Mouse (Mus musculus): Measurements from ENCODE around the gene Lsm14a. TPM values are rescaled to one million over a fixed set of nuclear protein-coding genes. Genes with fewer than 3 reads are reported as not detected.

The Lsm14a gene
- polyA plus RNA-seq, 1 experiment from 2014 or later = 40.0 TPM

DNA sequence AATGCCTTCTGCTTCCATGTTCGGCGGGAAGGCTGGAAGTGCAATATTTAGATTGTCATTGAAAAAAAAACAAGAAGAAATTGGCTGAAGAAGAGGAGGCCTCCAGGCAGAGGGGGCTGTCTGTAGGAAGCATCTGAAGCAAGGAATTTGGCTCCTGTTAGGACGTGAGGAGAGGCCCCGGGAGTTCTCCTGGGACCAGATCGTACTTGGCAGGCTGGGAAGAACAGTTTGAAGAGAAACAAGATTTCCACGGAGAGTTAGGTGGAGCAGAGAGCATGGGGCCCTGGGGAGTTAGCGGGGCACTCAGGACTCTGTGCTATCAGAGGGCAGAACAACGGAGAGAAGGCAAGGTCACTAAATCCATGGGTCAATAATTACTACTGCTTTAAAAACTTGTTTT is 69.8 kb downstream of the Lsm14a start:
- WGBS = 52% methylated on average over 8 of the region's 8 CpGs
- H3K9ac ChIP-seq (ENCODE audit: low read length) = no peak overlapping the region
- H3K27me3 ChIP-seq (ENCODE audit: control insufficient read depth, insufficient read depth, low read length) = no peaks in the 10 kb centered on the region
- H3K36me3 ChIP-seq (ENCODE audit: control insufficient read depth, insufficient read depth, low read length) = no peaks in the 10 kb centered on the region
- no peak overlapping the region for H3K4me3 ChIP-seq (ENCODE audit: control insufficient read depth in 1 of 2, insufficient read depth in 1 of 2, low read depth in 1 of 2, low read length in 2 of 2)
- ATAC-seq (ENCODE audit: insufficient number of reproducible peaks, insufficient read depth, low FRiP score, low read depth) = no peak
- peaks cover 4% of the 10 kb centered on the region; the same call in 1 of the 2 replicates for H3K9me3 ChIP-seq (ENCODE audit: control insufficient read depth, low read length)
- peaks cover 4 to 5% of the 10 kb centered on the region in 2 experiments; a peak in 3 of 4 replicates for H3K4me1 ChIP-seq (ENCODE audit: control insufficient read depth in 2 of 2, insufficient read depth in 2 of 2, low read length in 2 of 2)
- H3K4me2 ChIP-seq (ENCODE audit: low read length) = no peak overlapping the region
- no peak overlapping the region for H3K27ac ChIP-seq (replicated peaks in 1 of 2; ENCODE audit: control insufficient read depth in 1 of 2, insufficient read depth in 1 of 2, low read depth in 2 of 2, low read length in 2 of 2)

GRCm38 (mm10) chr7:34321958-34322357 is 71.2 kb downstream of the Lsm14a start:
- Histone ChIP-seq H3K4me3 (ENCODE audit: control insufficient read depth in 1 of 2, insufficient read depth in 1 of 2, low read depth in 1 of 2, low read length in 2 of 2) (no peak overlapping the region), H3K36me3 (ENCODE audit: control insufficient read depth, insufficient read depth, low read length) (no peaks in the 10 kb centered on the region), H3K27ac (replicated peaks in 1 of 2; ENCODE audit: control insufficient read depth in 1 of 2, insufficient read depth in 1 of 2, low read depth in 2 of 2, low read length in 2 of 2) (no peak overlapping the region), H3K4me2 (ENCODE audit: low read length) (no peak overlapping the region), H3K4me1 (ENCODE audit: control insufficient read depth in 2 of 2, insufficient read depth in 2 of 2, low read length in 2 of 2) (peaks cover 9 to 11% of the 10 kb centered on the region in 2 experiments; a peak in 3 of 4 replicates), H3K9ac (ENCODE audit: low read length) (no peak overlapping the region), H3K9me3 (ENCODE audit: control insufficient read depth, low read length) (peaks cover 4% of the 10 kb centered on the region; the same call in 1 of the 2 replicates), H3K27me3 (ENCODE audit: control insufficient read depth, insufficient read depth, low read length) (no peaks in the 10 kb centered on the region)
- no peak for ATAC-seq (ENCODE audit: insufficient number of reproducible peaks, insufficient read depth, low FRiP score, low read depth)
- WGBS = 45% methylated on average over 4 of the region's 4 CpGs

GRCm38 (mm10) chr7:34321119-34321518 is 72.0 kb downstream of the Lsm14a start:
- Histone ChIP-seq H3K27ac (replicated peaks in 1 of 2; ENCODE audit: control insufficient read depth in 1 of 2, insufficient read depth in 1 of 2, low read depth in 2 of 2, low read length in 2 of 2) (no peak overlapping the region), H3K4me1 (ENCODE audit: control insufficient read depth in 2 of 2, insufficient read depth in 2 of 2, low read length in 2 of 2) (peaks cover 9 to 11% of the 10 kb centered on the region in 2 experiments; a peak in 3 of 4 replicates), H3K9ac (ENCODE audit: low read length) (no peak overlapping the region), H3K9me3 (ENCODE audit: control insufficient read depth, low read length) (peaks cover 4% of the 10 kb centered on the region; the same call in 1 of the 2 replicates), H3K4me2 (ENCODE audit: low read length) (no peak overlapping the region), H3K36me3 (ENCODE audit: control insufficient read depth, insufficient read depth, low read length) (no peaks in the 10 kb centered on the region), H3K4me3 (ENCODE audit: control insufficient read depth in 1 of 2, insufficient read depth in 1 of 2, low read depth in 1 of 2, low read length in 2 of 2) (no peak overlapping the region), H3K27me3 (ENCODE audit: control insufficient read depth, insufficient read depth, low read length) (no peaks in the 10 kb centered on the region)
- WGBS = 78% methylated on average over 5 of the region's 5 CpGs
- no peak for ATAC-seq (ENCODE audit: insufficient number of reproducible peaks, insufficient read depth, low FRiP score, low read depth)

DNA sequence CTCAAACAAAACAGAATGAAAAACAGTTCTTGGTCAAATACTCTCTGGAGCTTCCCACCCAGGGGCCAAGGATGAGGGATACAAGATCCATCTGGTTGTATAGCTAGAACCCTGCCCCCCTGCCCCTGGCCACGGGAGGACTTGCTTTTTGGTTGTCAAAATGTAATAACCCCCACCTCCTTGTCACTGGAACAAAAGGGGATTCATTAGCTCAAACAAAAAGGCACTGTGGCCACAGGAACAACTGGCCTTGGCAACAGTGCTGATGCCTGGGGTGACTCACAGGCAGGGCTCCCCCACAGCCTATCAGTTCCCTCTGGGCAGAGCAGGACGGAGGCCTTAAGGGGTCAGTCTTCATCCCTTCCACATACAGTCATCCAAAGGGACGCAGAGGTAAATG is 73.2 kb downstream of the Lsm14a start:
- ATAC-seq (ENCODE audit: insufficient number of reproducible peaks, insufficient read depth, low FRiP score, low read depth) = 0 out of 2 replicates have a peak, but pooled peaks have one; percentile 49
- Histone ChIP-seq H3K4me3 (ENCODE audit: control insufficient read depth in 1 of 2, insufficient read depth in 1 of 2, low read depth in 1 of 2, low read length in 2 of 2) (no peak overlapping the region), H3K27ac (replicated peaks in 1 of 2; ENCODE audit: control insufficient read depth in 1 of 2, insufficient read depth in 1 of 2, low read depth in 2 of 2, low read length in 2 of 2) (peak overlapping the region; percentile 20 to 48; a peak in 2 of 4 replicates), H3K4me1 (ENCODE audit: control insufficient read depth in 2 of 2, insufficient read depth in 2 of 2, low read length in 2 of 2) (peaks cover 9 to 11% of the 10 kb centered on the region in 2 experiments; a peak in 3 of 4 replicates), H3K36me3 (ENCODE audit: control insufficient read depth, insufficient read depth, low read length) (no peaks in the 10 kb centered on the region), H3K9me3 (ENCODE audit: control insufficient read depth, low read length) (peaks cover 4% of the 10 kb centered on the region; the same call in 1 of the 2 replicates), H3K27me3 (ENCODE audit: control insufficient read depth, insufficient read depth, low read length) (no peaks in the 10 kb centered on the region), H3K4me2 (ENCODE audit: low read length) (no peak overlapping the region), H3K9ac (ENCODE audit: low read length) (no peak overlapping the region)
- 27% methylated on average over 3 of the region's 3 CpGs for WGBS

GRCm38 (mm10) chr7:34319123-34319522 is 74.0 kb downstream of the Lsm14a start:
- H3K27ac ChIP-seq (replicated peaks in 1 of 2; ENCODE audit: control insufficient read depth in 1 of 2, insufficient read depth in 1 of 2, low read depth in 2 of 2, low read length in 2 of 2) = peak overlapping the region in 1 of 2 experiments; percentile 65; a peak in 1 of 4 replicates
- no peak overlapping the region for H3K4me2 ChIP-seq (ENCODE audit: low read length)
- no peak for ATAC-seq (ENCODE audit: insufficient number of reproducible peaks, insufficient read depth, low FRiP score, low read depth)
- peaks cover 9 to 11% of the 10 kb centered on the region in 2 experiments; a peak in 3 of 4 replicates for H3K4me1 ChIP-seq (ENCODE audit: control insufficient read depth in 2 of 2, insufficient read depth in 2 of 2, low read length in 2 of 2)
- no peak overlapping the region for H3K4me3 ChIP-seq (ENCODE audit: control insufficient read depth in 1 of 2, insufficient read depth in 1 of 2, low read depth in 1 of 2, low read length in 2 of 2)
- H3K9ac ChIP-seq (ENCODE audit: low read length) = no peak overlapping the region
- peaks cover 2% of the 10 kb centered on the region; the same call in 1 of the 2 replicates for H3K9me3 ChIP-seq (ENCODE audit: control insufficient read depth, low read length)
- H3K27me3 ChIP-seq (ENCODE audit: control insufficient read depth, insufficient read depth, low read length) = no peaks in the 10 kb centered on the region
- H3K36me3 ChIP-seq (ENCODE audit: control insufficient read depth, insufficient read depth, low read length) = no peaks in the 10 kb centered on the region
- 67% methylated on average over 2 of the region's 2 CpGs for WGBS

- Histone ChIP-seq H3K4me3 (ENCODE audit: control insufficient read depth in 1 of 2, insufficient read depth in 1 of 2, low read depth in 1 of 2, low read length in 2 of 2) (no peak overlapping the region), H3K36me3 (ENCODE audit: control insufficient read depth, insufficient read depth, low read length) (no peaks in the 10 kb centered on the region), H3K4me1 (ENCODE audit: control insufficient read depth in 2 of 2, insufficient read depth in 2 of 2, low read length in 2 of 2) (peaks cover 9 to 13% of the 10 kb centered on the region in 2 experiments; a peak in 3 of 4 replicates), H3K27ac (replicated peaks in 1 of 2; ENCODE audit: control insufficient read depth in 1 of 2, insufficient read depth in 1 of 2, low read depth in 2 of 2, low read length in 2 of 2) (peak overlapping the region; percentile 48 to 65), H3K27me3 (ENCODE audit: control insufficient read depth, insufficient read depth, low read length) (no peaks in the 10 kb centered on the region), H3K9ac (ENCODE audit: low read length) (no peak overlapping the region), H3K9me3 (ENCODE audit: control insufficient read depth, low read length) (no peaks in the 10 kb centered on the region), H3K4me2 (ENCODE audit: low read length) (no peak overlapping the region)
- no peak for ATAC-seq (ENCODE audit: insufficient number of reproducible peaks, insufficient read depth, low FRiP score, low read depth)
- WGBS = 40% methylated on average over 7 of the region's 7 CpGs
Measured at GRCm38 (mm10) chr7:34317901-34318476, 75.1 kb downstream of the Lsm14a start.

GRCm38 (mm10) chr7:34313443-34313875 is 79.7 kb downstream of the Lsm14a start, which contains the start of gene 4931406P16Rik:
Gene 4931406P16Rik (minus strand): TSS chr7:34313551.
- ATAC-seq (ENCODE audit: insufficient number of reproducible peaks, insufficient read depth, low FRiP score, low read depth) = peak; percentile 89
- Histone ChIP-seq H3K27me3 (ENCODE audit: control insufficient read depth, insufficient read depth, low read length) (no peaks in the 10 kb centered on the region), H3K4me2 (ENCODE audit: low read length) (peak within 1 kb of the TSS; percentile 73), H3K9ac (ENCODE audit: low read length) (peak within 1 kb of the TSS; percentile 86), H3K27ac (replicated peaks in 1 of 2; ENCODE audit: control insufficient read depth in 1 of 2, insufficient read depth in 1 of 2, low read depth in 2 of 2, low read length in 2 of 2) (peak within 1 kb of the TSS; percentile 86 to 95), H3K9me3 (ENCODE audit: control insufficient read depth, low read length) (no peaks in the 10 kb centered on the region), H3K4me3 (ENCODE audit: control insufficient read depth in 1 of 2, insufficient read depth in 1 of 2, low read depth in 1 of 2, low read length in 2 of 2) (peak within 1 kb of the TSS; percentile 82 to 92), H3K4me1 (ENCODE audit: control insufficient read depth in 2 of 2, insufficient read depth in 2 of 2, low read length in 2 of 2) (peaks cover 8 to 33% of the 10 kb centered on the region in 2 experiments), H3K36me3 (ENCODE audit: control insufficient read depth, insufficient read depth, low read length) (peaks cover 4% of the 10 kb centered on the region; the same call in 1 of the 2 replicates)
- WGBS = under 1% methylated on average over 41 of the region's 41 CpGs
